Mouse (Mus musculus) liver, embryonic 14.5 days (tissue): ENCODE results near the gene Tex33.

ENCODE experiments used
- CTCF ChIP-seq: IDR thresholded peaks from 2 replicates; pipeline ENCODE4 v1.5.1; 2016; ENCODE audit warnings: antibody characterized with exemption, low read depth, control low read depth
- EP300 ChIP-seq: IDR thresholded peaks from 2 replicates; pipeline ENCODE4 v1.6.1; 2016; ENCODE audit warnings: antibody characterized with exemption, low read depth

- no peak for TF ChIP-seq EP300
- TF ChIP-seq CTCF, result no peak
Observed at GRCm38 (mm10) chr15:78367811-78368210, 27.9 kb downstream of the Tex33 start.
